Mouse (Mus musculus): ENCODE measurements around the gene Cpd.

The Cpd gene

GRCm38 (mm10) chr11:76846878-76847222 is at the start of gene Cpd:
TSS of gene Cpd (minus strand) at chr11:76847018.
- peak; percentile 96 for DNase-seq (ENCODE audit: extremely low spot score)

- no peak for DNase-seq (ENCODE audit: extremely low spot score)
These were observed 49.5 kb upstream of the Cpd start for GRCm38 (mm10) chr11:76896360-76896759.

GRCm38 (mm10) chr11:76894240-76894639 is 47.4 kb upstream of the Cpd start:
- DNase-seq (ENCODE audit: extremely low spot score): peak; percentile 71

- peak; percentile 47 for DNase-seq (ENCODE audit: extremely low spot score)
These were observed 46.8 kb upstream of the Cpd start for GRCm38 (mm10) chr11:76893570-76893969.

- DNase-seq (ENCODE audit: extremely low spot score): no peak
These were observed 46.2 kb upstream of the Cpd start for GRCm38 (mm10) chr11:76892972-76893371.

GRCm38 (mm10) chr11:76891738-76892349 is 45.0 kb upstream of the Cpd start:
- no peak for DNase-seq (ENCODE audit: extremely low spot score)

GRCm38 (mm10) chr11:76891171-76891570 is 44.4 kb upstream of the Cpd start:
- no peak for DNase-seq (ENCODE audit: extremely low spot score)

GRCm38 (mm10) chr11:76889339-76890164 is 42.7 kb upstream of the Cpd start:
- DNase-seq (ENCODE audit: extremely low spot score): no peak

- DNase-seq (ENCODE audit: extremely low spot score): no peak
These were observed 37.6 kb upstream of the Cpd start for GRCm38 (mm10) chr11:76884451-76884850.

- no peak for DNase-seq (ENCODE audit: extremely low spot score)
These were observed 33.0 kb upstream of the Cpd start for GRCm38 (mm10) chr11:76879816-76880215.

GRCm38 (mm10) chr11:76874766-76875165 is 27.9 kb upstream of the Cpd start:
- no peak for DNase-seq (ENCODE audit: extremely low spot score)

GRCm38 (mm10) chr11:76873865-76874264 is 27.0 kb upstream of the Cpd start:
- no peak for DNase-seq (ENCODE audit: extremely low spot score)

- no peak for DNase-seq (ENCODE audit: extremely low spot score)
These were observed 25.9 kb upstream of the Cpd start for GRCm38 (mm10) chr11:76872556-76873234.

- DNase-seq (ENCODE audit: extremely low spot score): no peak
These were observed 14.4 kb upstream of the Cpd start for GRCm38 (mm10) chr11:76861185-76861584.

GRCm38 (mm10) chr11:76859261-76859660 is 12.4 kb upstream of the Cpd start:
- DNase-seq (ENCODE audit: extremely low spot score): no peak

GRCm38 (mm10) chr11:76858781-76859180 is 12.0 kb upstream of the Cpd start:
- DNase-seq (ENCODE audit: extremely low spot score): no peak

- no peak for DNase-seq (ENCODE audit: extremely low spot score)
These were observed 10.3 kb upstream of the Cpd start for GRCm38 (mm10) chr11:76857111-76857510.

- no peak for DNase-seq (ENCODE audit: extremely low spot score)
These were observed 9.8 kb upstream of the Cpd start for GRCm38 (mm10) chr11:76856601-76857000.

GRCm38 (mm10) chr11:76854475-76855341 is 7.9 kb upstream of the Cpd start:
- DNase-seq (ENCODE audit: extremely low spot score): no peak

- no peak for DNase-seq (ENCODE audit: extremely low spot score)
These were observed 4.7 kb upstream of the Cpd start for GRCm38 (mm10) chr11:76851512-76851911.

GRCm38 (mm10) chr11:76849596-76849995 is 2.8 kb upstream of the Cpd start:
- DNase-seq (ENCODE audit: extremely low spot score): no peak

GRCm38 (mm10) chr11:76848081-76848480 is 1.3 kb upstream of the Cpd start:
- no peak for DNase-seq (ENCODE audit: extremely low spot score)
